Mouse (Mus musculus) cerebellum, adult 18-20 months (tissue): ENCODE measurements around the gene Mymk.

Experiments
- DNase-seq, 2 experiments: peaks; one replicate each; pipeline ENCODE4 v3.0.0; 2021

The Mymk gene

DNA sequence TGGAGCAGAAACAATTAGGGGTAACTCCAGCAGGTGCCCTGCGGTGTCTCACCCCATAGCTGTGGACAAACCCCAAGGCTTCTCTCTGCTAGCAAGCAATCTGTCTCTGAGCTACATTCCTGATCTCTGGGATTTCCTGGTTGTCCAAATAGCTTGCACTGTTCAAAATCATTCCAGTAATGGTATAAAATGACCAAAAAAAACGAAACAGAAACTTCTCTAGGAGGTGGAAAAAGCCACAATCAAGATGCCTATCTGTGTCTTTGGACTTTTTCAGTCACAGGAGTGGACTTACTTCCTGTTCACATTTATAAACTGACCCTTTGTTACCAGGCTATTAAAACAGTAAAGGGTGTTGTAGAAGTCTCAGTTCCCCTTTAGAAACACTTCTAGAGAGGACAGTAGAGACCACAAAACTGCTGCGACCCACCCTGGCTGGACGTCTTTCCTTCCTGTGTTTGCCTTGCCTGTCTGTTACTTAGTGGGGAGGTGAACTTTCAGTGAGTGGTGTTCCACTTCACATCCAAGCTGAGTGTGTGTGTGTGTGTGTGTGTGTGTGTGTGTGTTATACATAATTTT lies 43.5 kb downstream of the Mymk start:
- peak in 1 of 2 experiments; percentile 1 for DNase-seq

DNA sequence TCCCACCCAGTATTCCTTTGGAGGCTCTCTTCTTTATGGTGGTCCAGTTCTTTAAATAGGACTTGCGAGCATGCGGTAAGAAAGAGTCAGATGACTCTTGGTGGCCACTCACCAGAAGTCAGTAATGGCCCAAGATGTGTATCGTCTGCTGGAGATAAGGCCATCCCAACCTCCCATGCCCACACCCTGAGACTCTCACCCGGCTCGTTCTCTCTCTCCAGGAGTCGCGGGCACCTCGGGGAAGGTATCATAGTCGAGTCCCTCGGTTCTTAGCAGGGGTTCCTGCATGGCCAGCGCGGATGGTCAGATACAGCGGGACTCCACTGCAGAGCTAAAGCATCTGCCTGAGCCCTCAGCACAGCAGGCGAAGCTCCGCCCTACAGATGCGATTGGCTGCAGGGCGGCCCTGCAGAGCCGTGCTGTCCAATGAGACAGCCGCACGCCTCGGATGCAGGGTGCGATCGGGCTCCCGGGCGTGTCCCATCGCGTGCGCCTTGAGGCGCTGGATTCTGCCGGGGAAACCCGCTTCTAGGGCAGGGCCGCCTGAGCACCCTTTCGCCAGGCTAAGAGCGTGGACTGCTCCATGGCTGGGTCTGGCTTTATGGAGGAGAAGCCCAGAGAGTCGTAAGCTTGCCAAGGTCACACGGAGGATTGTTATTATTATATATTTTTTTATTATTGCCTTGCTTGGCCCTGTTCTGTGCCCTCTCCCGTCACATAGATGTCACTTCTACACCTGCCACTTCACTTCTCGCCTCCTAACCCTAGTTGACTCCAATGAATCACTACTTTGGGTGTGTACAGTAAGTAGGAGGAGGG lies 44.2 kb downstream of the Mymk start, which contains the start of gene Slc2a6:
Gene Slc2a6, minus strand, starts transcription at position 381 of the 819 bp plus-strand sequence.
- DNase-seq = peak; percentile 93 to 97

DNA sequence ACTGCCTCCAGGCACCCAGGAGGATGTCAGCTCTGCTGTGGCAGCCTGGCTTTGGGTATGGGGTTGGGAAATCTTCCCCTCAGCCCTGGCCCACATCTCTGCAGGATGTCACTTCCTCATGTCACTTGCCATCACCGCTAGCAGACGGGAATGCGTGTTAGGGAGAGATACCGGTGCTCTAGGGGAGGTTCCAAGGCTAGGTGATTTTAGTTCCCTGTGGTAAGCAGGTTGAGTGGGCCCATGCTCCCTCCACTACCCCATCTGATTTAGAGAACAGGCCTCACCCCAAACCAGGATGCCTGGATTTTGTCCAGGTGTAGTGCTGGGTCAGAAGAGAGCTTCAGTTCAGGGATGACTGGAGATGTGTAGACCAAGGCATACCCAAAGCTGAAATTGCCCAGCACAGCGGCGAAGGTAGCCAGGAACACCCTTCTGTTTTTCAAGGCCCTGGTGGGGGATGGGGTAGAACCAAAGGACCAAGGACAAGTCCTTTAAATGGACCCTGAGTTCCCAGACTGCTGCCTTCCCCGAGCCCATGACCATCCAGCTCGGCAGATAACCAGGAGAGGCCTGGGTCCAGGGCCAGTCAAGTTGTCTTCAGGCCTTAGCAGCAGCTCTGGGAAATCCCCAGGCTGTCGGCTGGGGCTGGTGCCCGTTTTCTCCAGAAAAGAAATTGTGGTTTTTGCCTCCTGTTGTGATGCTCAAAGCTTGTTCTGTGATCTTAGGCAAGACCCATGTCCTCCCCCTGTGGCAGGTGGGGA lies 44.9 kb downstream of the Mymk start:
- DNase-seq = peak; percentile 46 to 50

- no peak for DNase-seq
Measured at GRCm38 (mm10) chr2:27026332-27026731, 45.6 kb downstream of the Mymk start.

GRCm38 (mm10) chr2:27025545-27025944 lies 46.4 kb downstream of the Mymk start:
- no peak for DNase-seq

- DNase-seq = no peak
Measured at GRCm38 (mm10) chr2:27024136-27024535, 47.8 kb downstream of the Mymk start.

- DNase-seq = no peak
Measured at GRCm38 (mm10) chr2:27022612-27023011, 49.4 kb downstream of the Mymk start.

DNA sequence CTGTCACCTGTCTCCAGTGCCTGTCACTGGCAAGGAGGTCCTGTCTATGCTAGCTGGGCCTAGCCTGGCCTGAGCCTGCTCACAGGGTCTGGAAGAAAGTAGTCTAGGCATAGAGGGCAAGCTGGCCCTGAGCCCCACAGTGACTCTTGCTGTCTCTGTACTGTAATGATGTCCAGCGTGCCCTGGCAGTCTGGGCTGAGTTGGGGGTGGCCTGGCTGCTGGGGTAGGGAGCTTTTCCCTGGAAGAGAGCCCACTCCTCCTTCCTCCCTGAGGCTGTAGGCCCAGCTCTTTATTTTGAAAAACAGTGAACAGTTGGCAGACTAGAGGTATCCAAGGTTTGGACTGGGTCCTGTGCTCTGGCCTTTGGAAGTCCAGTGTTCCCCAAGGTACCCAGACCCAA lies 50.9 kb downstream of the Mymk start:
- DNase-seq = no peak

- no peak for DNase-seq
Measured at GRCm38 (mm10) chr2:27019530-27019929, 52.4 kb downstream of the Mymk start.

DNA sequence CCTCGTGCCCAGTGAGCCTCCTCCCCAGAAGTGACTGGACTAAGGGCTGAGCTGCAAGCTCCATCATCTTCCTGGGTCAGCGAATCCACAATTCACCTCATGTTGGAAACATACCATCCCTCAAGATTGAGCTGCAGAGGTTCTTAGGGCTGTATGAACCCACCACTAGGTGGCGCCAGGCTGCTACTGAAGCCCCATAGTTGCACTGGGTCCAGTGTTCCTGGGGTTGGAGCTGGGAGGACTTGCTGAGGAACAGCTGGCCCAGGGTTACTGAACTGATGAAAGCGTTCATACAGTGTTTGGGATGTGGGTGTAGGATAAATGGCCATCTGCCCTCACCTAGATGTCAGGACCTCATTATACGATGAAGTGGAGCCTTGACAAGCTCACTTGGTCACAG lies 54.2 kb downstream of the Mymk start:
- DNase-seq = peak; percentile 69 to 82
